Mouse (Mus musculus) heart, embryonic 13.5 days (tissue): ENCODE data around the gene Pitpnc1. TPM values are rescaled to one million over a fixed set of nuclear protein-coding genes. Genes with fewer than 3 reads are reported as not detected.

Experiments used
- ATAC-seq: fragments of 200-750 bp; cut with Nextera tagmentation; 2 replicates; pipeline ENCODE4 v1.8.0; 2017; ENCODE audit warnings: moderate TSS enrichment; ENCODE audit not compliant: insufficient number of reproducible peaks, low FRiP score, low TSS enrichment; ENCODE audit errors: extremely low read depth
- H3K27ac ChIP-seq: fragments of 300-500 bp; sonication (generic); replicated peaks from 2 replicates; pipeline ENCODE4 v1.5.1; 2015; ENCODE audit warnings: moderate library complexity, mild to moderate bottlenecking, inconsistent platforms
- H3K27me3 ChIP-seq: fragments of 300-500 bp; sonication (generic); replicated peaks from 2 replicates; pipeline ENCODE4 v1.6.1; 2015; ENCODE audit warnings: mild to moderate bottlenecking, inconsistent platforms
- H3K36me3 ChIP-seq: fragments of 300-500 bp; sonication (generic); 2 replicates; pipeline ENCODE4 v1.6.1; 2015; ENCODE audit warnings: mild to moderate bottlenecking, inconsistent platforms
- H3K4me1 ChIP-seq: fragments of 300-500 bp; sonication (generic); 2 replicates; pipeline ENCODE4 v1.6.1; 2015; ENCODE audit warnings: inconsistent platforms
- H3K4me2 ChIP-seq: fragments of 300-500 bp; sonication (generic); 2 replicates; pipeline ENCODE4 v1.6.1; 2015; ENCODE audit warnings: inconsistent platforms, mild to moderate bottlenecking, moderate library complexity
- H3K4me3 ChIP-seq: fragments of 300-500 bp; sonication (generic); 2 replicates; pipeline ENCODE4 v1.5.1; 2015; ENCODE audit warnings: moderate library complexity, mild to moderate bottlenecking, inconsistent platforms
- H3K9ac ChIP-seq: fragments of 300-500 bp; sonication (generic); 2 replicates; pipeline ENCODE4 v1.6.1; 2015; ENCODE audit warnings: inconsistent platforms, mild to moderate bottlenecking, moderate library complexity
- H3K9me3 ChIP-seq: fragments of 300-500 bp; sonication (generic); 2 replicates; pipeline ENCODE4 v1.6.1; 2016; ENCODE audit warnings: inconsistent platforms
- WGBS: fragments of 180-500 bp; shearing (Covaris S2); methylation state at CpG from one replicate; pipeline ENCODE4 v1.1.7; 2015; ENCODE audit warnings: mixed read lengths; 5-methylcytosine and 5-hydroxymethylcytosine counted together
- polyA plus RNA-seq: library from polyadenylated mRNA; unstranded; fragments of >200 nt; fragmentation: Nextera tagmentation; extraction: Ambion mirVana; gene quantifications from 2 replicates; pipeline ENCODE4 v1.2.1, GENCODE M21; 2015

Pitpnc1 gene
- polyA plus RNA-seq, 1 experiment from 2014 or later = 9.3 TPM

DNA sequence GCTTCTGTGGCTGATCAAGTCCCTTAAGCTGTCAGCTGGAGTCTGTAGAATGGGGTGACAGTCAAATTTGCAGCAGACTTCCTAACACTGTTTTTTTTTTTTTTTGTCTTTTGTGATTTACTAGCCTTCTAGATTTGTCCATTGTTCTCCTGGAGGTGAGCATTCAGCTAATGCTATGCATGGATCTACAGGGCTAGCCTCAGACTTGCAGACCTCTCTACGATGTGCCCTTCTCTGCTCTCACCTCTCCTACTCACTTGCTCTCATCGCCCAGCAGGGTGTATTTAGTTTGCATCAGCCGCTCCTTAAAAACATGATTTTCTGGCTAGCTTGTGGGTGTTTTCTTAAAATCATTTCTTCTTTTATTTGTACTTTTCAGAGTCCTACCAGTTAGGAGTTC, 13.8 kb upstream of the Pitpnc1 start:
- H3K4me2 ChIP-seq = no peak overlapping the region
- WGBS = 92% methylated on average over 3 of the region's 3 CpGs
- no peaks in the 10 kb centered on the region for H3K27me3 ChIP-seq
- no peak overlapping the region for H3K4me3 ChIP-seq
- no peak for ATAC-seq
- no peaks in the 10 kb centered on the region for H3K9me3 ChIP-seq
- H3K27ac ChIP-seq = no peak overlapping the region
- H3K36me3 ChIP-seq = peaks cover 51% of the 10 kb centered on the region
- H3K9ac ChIP-seq = no peak overlapping the region
- peaks cover 24% of the 10 kb centered on the region for H3K4me1 ChIP-seq

- H3K4me1 ChIP-seq = peaks cover 24% of the 10 kb centered on the region
- no peak for ATAC-seq
- peak overlapping the region; percentile 85 for H3K27ac ChIP-seq
- peak overlapping the region; percentile 89 for H3K4me3 ChIP-seq
- peak overlapping the region; percentile 98 for H3K9ac ChIP-seq
- WGBS = 1% methylated on average over 10 of the region's 10 CpGs
- peak overlapping the region; percentile 89 for H3K4me2 ChIP-seq
- H3K9me3 ChIP-seq = no peaks in the 10 kb centered on the region
- peaks cover 7% of the 10 kb centered on the region for H3K36me3 ChIP-seq
- H3K27me3 ChIP-seq = no peaks in the 10 kb centered on the region
Measured at GRCm38 (mm10) chr11:107479862-107480203, 9.3 kb upstream of the Pitpnc1 start.

- Histone ChIP-seq H3K9me3 (no peaks in the 10 kb centered on the region), H3K4me3 (peak within 1 kb of the TSS; percentile 89), H3K4me1 (peaks cover 24% of the 10 kb centered on the region), H3K4me2 (peak within 1 kb of the TSS; percentile 89), H3K9ac (peak within 1 kb of the TSS; percentile 98), H3K36me3 (peaks cover 2% of the 10 kb centered on the region), H3K27ac (peak within 1 kb of the TSS; percentile 85), H3K27me3 (no peaks in the 10 kb centered on the region)
- peak; percentile 94 for ATAC-seq
- under 1% methylated on average over 51 of the region's 51 CpGs for WGBS
Measured at GRCm38 (mm10) chr11:107479053-107479861, 8.8 kb upstream of the Pitpnc1 start, which contains the start of gene Psmd12. Gene Psmd12 (plus strand): TSS chr11:107479484.

DNA sequence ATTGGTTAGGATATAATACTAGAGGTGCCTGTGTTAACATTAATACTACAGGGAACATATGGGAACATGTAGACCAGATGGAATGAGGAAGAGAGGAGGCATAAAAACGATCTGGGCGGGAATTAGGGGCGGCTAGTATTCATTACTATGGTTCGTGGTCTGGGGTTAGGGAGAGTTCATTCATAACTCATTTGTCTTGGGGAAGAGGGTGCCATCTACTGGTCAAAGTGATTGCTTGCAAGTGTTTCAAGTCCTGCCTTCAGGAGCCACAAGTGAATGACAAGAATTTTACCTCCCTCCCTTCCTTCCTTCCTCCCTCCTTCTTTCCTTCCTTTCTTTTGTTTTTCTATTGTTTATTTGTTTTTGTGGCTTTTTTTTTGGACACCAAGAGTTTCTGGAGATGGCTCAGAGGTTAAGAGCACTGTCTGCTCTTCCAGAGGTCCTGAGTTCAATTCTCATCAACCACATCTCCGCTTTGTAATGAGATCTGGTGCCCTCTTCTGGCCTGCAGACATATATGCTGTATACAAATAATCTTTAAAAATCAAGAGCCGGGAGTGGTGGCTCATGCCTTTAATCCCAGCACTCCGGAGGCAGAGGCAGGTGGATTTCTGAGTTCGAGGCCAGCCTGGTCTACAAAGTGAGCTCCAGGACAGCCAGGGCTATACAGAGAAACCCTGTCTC, 2.8 kb upstream of the Pitpnc1 start:
- no peaks in the 10 kb centered on the region for H3K9me3 ChIP-seq
- peak overlapping the region; percentile 18; the same call in 1 of the 2 replicates for H3K4me2 ChIP-seq
- H3K4me3 ChIP-seq = no peak overlapping the region
- 23% methylated on average over 8 of the region's 8 CpGs for WGBS
- H3K27me3 ChIP-seq = no peaks in the 10 kb centered on the region
- H3K27ac ChIP-seq = no peak overlapping the region
- no peak for ATAC-seq
- peaks cover 18% of the 10 kb centered on the region for H3K4me1 ChIP-seq
- no peak overlapping the region for H3K9ac ChIP-seq
- H3K36me3 ChIP-seq = no peaks in the 10 kb centered on the region

- Histone ChIP-seq H3K4me2 (no peak overlapping the region), H3K9me3 (no peaks in the 10 kb centered on the region), H3K27ac (no peak overlapping the region), H3K36me3 (no peaks in the 10 kb centered on the region), H3K9ac (no peak overlapping the region), H3K4me3 (no peak overlapping the region), H3K27me3 (no peaks in the 10 kb centered on the region), H3K4me1 (peaks cover 23% of the 10 kb centered on the region)
- WGBS = 97% methylated on average over 3 of the region's 3 CpGs
- no peak for ATAC-seq
Measured at GRCm38 (mm10) chr11:107472304-107472703, 1.8 kb upstream of the Pitpnc1 start.

DNA sequence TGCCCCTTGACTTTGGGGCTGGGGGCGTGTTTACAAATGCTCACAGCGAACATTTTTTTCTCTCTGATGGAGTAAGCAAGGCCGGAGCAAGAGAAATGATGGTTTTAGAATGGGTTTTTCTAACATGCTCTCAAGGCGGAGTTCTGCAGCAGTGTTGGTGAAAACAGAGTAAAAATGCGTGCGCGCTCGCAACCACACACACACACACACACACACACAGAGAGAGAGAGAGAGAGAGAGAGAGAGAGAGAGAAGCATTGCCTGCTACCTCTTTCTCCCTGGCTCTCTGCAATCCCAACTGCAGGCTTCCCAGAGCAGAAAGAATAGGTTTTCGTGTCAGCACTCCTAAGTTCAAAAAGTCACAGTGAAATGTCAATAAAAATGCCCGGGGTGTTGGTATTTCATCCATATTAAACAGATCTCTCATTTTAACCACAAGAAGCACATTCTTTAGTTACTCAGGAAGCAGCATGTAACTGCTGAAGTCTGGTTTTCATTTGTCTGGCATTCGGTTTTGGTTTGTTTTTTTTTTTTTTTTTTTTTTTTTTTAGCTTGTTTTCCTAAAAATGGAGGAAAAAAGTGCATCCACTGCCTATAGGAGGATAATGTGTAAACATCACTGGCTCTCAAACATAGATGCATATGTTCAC, 697 bp upstream of the Pitpnc1 start:
- Histone ChIP-seq H3K9me3 (no peaks in the 10 kb centered on the region), H3K4me1 (peaks cover 27% of the 10 kb centered on the region), H3K4me2 (peak overlapping the region; percentile 95), H3K27ac (peak overlapping the region; percentile 88), H3K36me3 (no peaks in the 10 kb centered on the region), H3K27me3 (no peaks in the 10 kb centered on the region), H3K9ac (peak overlapping the region; percentile 94), H3K4me3 (peak overlapping the region; percentile 89)
- ATAC-seq = no peak
- 13% methylated on average over 11 of the region's 11 CpGs for WGBS

DNA sequence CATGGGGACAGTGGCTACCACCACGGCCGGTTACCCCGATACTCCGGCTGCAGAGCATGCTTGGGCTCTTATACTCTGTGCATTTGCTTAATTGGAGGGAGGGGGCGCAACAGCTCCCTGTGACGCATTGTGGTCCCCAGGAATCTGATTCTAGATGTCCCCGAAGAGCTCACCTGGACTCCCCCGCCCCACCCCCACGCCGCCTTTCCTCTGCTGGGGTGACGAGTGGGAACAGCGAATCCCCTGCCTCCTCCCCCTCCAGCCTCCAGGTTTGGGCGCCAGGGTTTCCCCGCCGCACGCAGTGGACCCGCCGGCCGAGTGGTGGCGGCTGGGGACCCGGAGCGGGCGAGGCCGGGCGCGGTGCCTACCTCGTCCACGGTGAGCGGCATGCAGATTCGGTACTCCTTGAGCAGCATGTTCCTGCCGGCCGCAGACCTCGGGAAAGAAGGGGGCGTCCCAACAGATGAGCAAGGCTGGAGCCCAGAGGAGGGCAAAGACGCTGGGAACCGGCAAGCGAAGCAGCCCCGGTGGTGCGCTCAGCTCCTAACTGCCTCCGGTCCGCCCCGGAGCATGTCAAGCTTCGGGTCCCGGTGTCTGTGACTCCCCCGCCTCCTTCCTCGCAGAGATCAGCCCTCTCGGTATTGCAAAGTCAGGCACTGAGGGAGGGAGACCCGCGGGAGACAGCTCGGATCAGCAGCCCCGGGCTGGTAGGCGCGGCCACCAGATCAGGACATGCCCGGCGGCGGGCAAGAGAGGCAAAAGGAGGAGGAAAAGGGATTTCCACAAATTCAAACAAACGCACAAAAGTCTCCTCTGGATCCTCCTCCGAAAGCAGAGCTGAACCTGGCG, 752 bp downstream of the Pitpnc1 start:
- H3K4me2 ChIP-seq = peak overlapping the region; percentile 95
- peaks cover 27% of the 10 kb centered on the region for H3K4me1 ChIP-seq
- H3K9ac ChIP-seq = peak overlapping the region; percentile 94
- ATAC-seq = peak; percentile 40; the same call in 1 of the 2 replicates
- H3K27ac ChIP-seq = peak overlapping the region; percentile 88
- H3K27me3 ChIP-seq = no peaks in the 10 kb centered on the region
- under 1% methylated on average over 59 of the region's 59 CpGs for WGBS
- peak overlapping the region; percentile 89 for H3K4me3 ChIP-seq
- no peaks in the 10 kb centered on the region for H3K36me3 ChIP-seq
- H3K9me3 ChIP-seq = no peaks in the 10 kb centered on the region

GRCm38 (mm10) chr11:107469031-107469522, 1.4 kb downstream of the Pitpnc1 start:
- Histone ChIP-seq H3K4me3 (peak overlapping the region; percentile 89), H3K36me3 (no peaks in the 10 kb centered on the region), H3K4me1 (peaks cover 27% of the 10 kb centered on the region), H3K9me3 (no peaks in the 10 kb centered on the region), H3K27ac (peak overlapping the region; percentile 88), H3K4me2 (peak overlapping the region; percentile 95), H3K27me3 (no peaks in the 10 kb centered on the region), H3K9ac (peak overlapping the region; percentile 94)
- ATAC-seq = peak; percentile 81; the same call in 1 of the 2 replicates
- WGBS = under 1% methylated on average over 38 of the region's 38 CpGs

GRCm38 (mm10) chr11:107468252-107469030, 2.1 kb downstream of the Pitpnc1 start:
- ATAC-seq = no peak
- peak overlapping the region; percentile 89 for H3K4me3 ChIP-seq

More at GRCm38 (mm10) chr11:107468252-107469030, 2.1 kb downstream of the Pitpnc1 start:
- Histone ChIP-seq H3K36me3 (no peaks in the 10 kb centered on the region), H3K27ac (peak overlapping the region; percentile 88), H3K4me2 (peak overlapping the region; percentile 95), H3K9ac (peak overlapping the region; percentile 94), H3K4me1 (peaks cover 27% of the 10 kb centered on the region), H3K9me3 (no peaks in the 10 kb centered on the region), H3K27me3 (no peaks in the 10 kb centered on the region)
- WGBS = 18% methylated on average over 16 of the region's 16 CpGs
